Mouse (Mus musculus) midbrain, embryonic 12.5 days (tissue): Measurements from ENCODE around the gene Tal1. TPM values are rescaled to one million over a fixed set of nuclear protein-coding genes. Genes with fewer than 3 reads are reported as not detected.

Experiments used
- ATAC-seq: fragments of 200-750 bp; cut with Nextera tagmentation; 2 replicates; pipeline ENCODE4 v1.8.0; 2017; ENCODE audit warnings: low read depth, moderate TSS enrichment, moderate library complexity; ENCODE audit not compliant: low FRiP score
- H3K27ac ChIP-seq: fragments of 300-500 bp; sonication (generic); replicated peaks from 2 replicates; pipeline ENCODE4 v1.5.1; 2016; ENCODE audit warnings: mild to moderate bottlenecking
- H3K27me3 ChIP-seq: fragments of 300-500 bp; sonication (generic); 2 replicates; pipeline ENCODE4 v1.6.1; 2016; ENCODE audit warnings: mild to moderate bottlenecking
- H3K36me3 ChIP-seq: fragments of 300-500 bp; sonication (generic); 2 replicates; pipeline ENCODE4 v1.6.1; 2016
- H3K4me1 ChIP-seq: fragments of 300-500 bp; sonication (generic); 2 replicates; pipeline ENCODE4 v1.6.1; 2016
- H3K4me2 ChIP-seq: fragments of 300-500 bp; sonication (generic); replicated peaks from 2 replicates; pipeline ENCODE4 v1.6.1; 2016; ENCODE audit warnings: mild to moderate bottlenecking, moderate library complexity
- H3K4me3 ChIP-seq: fragments of 300-500 bp; sonication (generic); 2 replicates; pipeline ENCODE4 v1.5.1; 2016; ENCODE audit warnings: mild to moderate bottlenecking
- H3K9ac ChIP-seq: fragments of 300-500 bp; sonication (generic); replicated peaks from 2 replicates; pipeline ENCODE4 v1.6.1; 2016; ENCODE audit warnings: mild to moderate bottlenecking, moderate library complexity
- H3K9me3 ChIP-seq: fragments of 300-500 bp; sonication (generic); 2 replicates; pipeline ENCODE4 v1.6.1; 2016; ENCODE audit warnings: mild to moderate bottlenecking
- WGBS: fragments of 180-500 bp; shearing (Covaris S2); methylation state at CpG from one replicate; pipeline ENCODE4 v1.1.7; 2016; 5-methylcytosine and 5-hydroxymethylcytosine counted together
- polyA plus RNA-seq: library from polyadenylated mRNA; unstranded; fragments of >200 nt; fragmentation: Nextera tagmentation; extraction: Ambion mirVana; gene quantifications from 2 replicates; pipeline ENCODE4 v1.2.1, GENCODE M21; 2016

Gene Tal1
- polyA plus RNA-seq, 1 experiment from 2014 or later, result 9.8 TPM

GRCm38 (mm10) chr4:115093331-115093864, 37.2 kb downstream of the Tal1 start:
- peaks cover 42% of the 10 kb centered on the region for H3K27me3 ChIP-seq
- H3K4me2 ChIP-seq, result no peak overlapping the region
- H3K4me1 ChIP-seq, result peaks cover 18% of the 10 kb centered on the region
- ATAC-seq, result no peak
- H3K36me3 ChIP-seq, result no peaks in the 10 kb centered on the region
- WGBS, result 73% methylated on average over 4 of the region's 4 CpGs
- no peaks in the 10 kb centered on the region for H3K9me3 ChIP-seq
- no peak overlapping the region for H3K9ac ChIP-seq
- H3K27ac ChIP-seq, result no peak overlapping the region
- H3K4me3 ChIP-seq, result no peak overlapping the region

- no peaks in the 10 kb centered on the region for H3K36me3 ChIP-seq
- H3K4me2 ChIP-seq, result no peak overlapping the region
- no peak overlapping the region for H3K9ac ChIP-seq
- no peak overlapping the region for H3K4me3 ChIP-seq
- peaks cover 18% of the 10 kb centered on the region for H3K4me1 ChIP-seq
- H3K9me3 ChIP-seq, result no peaks in the 10 kb centered on the region
- ATAC-seq, result no peak
- H3K27ac ChIP-seq, result no peak overlapping the region
- WGBS, result 75% methylated on average over 2 of the region's 2 CpGs
- peaks cover 37% of the 10 kb centered on the region for H3K27me3 ChIP-seq
Observed at GRCm38 (mm10) chr4:115094056-115094455, 37.8 kb downstream of the Tal1 start.

DNA sequence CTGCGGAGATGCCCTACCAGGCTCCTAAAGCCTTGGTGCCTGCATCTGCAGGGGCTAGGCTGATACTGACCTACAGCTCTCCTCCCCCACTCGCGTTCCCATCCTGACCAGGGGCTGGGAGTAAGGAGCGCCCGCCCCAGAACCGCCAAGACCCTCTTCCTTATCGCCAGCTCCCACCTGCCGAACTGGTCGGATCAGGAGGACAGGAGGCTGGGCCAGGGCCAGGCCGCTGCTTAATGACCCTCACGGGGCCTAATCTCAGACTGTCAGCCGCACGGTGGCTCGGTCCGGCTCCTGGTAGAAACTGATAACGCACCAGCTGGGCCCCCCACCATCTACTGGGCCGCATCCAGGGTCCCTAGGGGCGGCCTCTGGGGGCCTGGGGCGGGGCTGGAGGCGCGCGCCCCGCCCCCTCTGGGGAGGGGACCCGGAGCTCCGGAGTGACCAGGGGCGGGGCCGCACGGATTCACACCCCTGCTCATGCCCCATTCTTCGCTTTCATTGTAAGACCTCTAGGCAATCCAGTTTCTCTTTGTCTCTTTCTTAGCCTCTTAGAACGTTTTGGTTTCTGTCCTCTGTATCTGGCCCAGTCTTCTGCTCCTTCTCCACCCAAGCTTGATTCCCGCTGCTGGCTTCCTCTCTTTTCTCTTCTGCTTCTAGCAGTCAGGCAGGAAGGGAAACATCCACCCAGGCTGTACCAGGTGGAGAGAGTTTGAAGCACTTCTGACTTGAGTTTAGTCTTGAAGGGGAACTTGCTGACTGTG, 39.6 kb downstream of the Tal1 start:
- peak overlapping the region; percentile 66 for H3K27ac ChIP-seq
- H3K4me1 ChIP-seq, result peaks cover 18% of the 10 kb centered on the region
- H3K27me3 ChIP-seq, result peaks cover 34% of the 10 kb centered on the region
- H3K4me2 ChIP-seq, result peak overlapping the region; percentile 84
- WGBS, result under 1% methylated on average over 29 of the region's 31 CpGs
- H3K9me3 ChIP-seq, result no peaks in the 10 kb centered on the region
- H3K9ac ChIP-seq, result peak overlapping the region; percentile 60
- peak; percentile 85 for ATAC-seq
- peak overlapping the region; percentile 43 for H3K4me3 ChIP-seq
- H3K36me3 ChIP-seq, result no peaks in the 10 kb centered on the region

GRCm38 (mm10) chr4:115096435-115097145, 40.4 kb downstream of the Tal1 start:
- Histone ChIP-seq H3K27ac (peak overlapping the region; percentile 66), H3K4me1 (peaks cover 18% of the 10 kb centered on the region), H3K4me3 (no peak overlapping the region), H3K9me3 (no peaks in the 10 kb centered on the region), H3K27me3 (peaks cover 37% of the 10 kb centered on the region), H3K4me2 (peak overlapping the region; percentile 84), H3K36me3 (no peaks in the 10 kb centered on the region), H3K9ac (no peak overlapping the region)
- 13% methylated on average over 11 of the region's 11 CpGs for WGBS
- peak; percentile 6; the same call in 1 of the 2 replicates for ATAC-seq

DNA sequence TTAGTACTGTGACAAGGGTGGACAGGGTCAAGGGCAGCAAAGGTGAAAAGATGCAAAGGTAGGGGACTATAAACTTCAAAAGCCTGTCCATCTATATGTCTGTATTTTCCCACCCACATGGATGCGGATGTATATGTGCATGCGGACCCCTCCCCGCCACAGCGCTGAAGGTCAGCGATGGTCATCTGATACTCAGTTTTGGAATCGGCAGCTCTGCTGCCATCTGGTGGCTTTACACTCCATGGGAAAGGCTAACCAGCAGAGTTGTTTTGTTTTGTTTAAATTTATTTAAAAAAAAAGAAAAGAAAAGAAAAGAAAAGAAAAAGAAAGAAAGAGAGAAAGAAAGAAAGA, 40.9 kb downstream of the Tal1 start:
- H3K4me1 ChIP-seq, result peaks cover 18% of the 10 kb centered on the region
- H3K36me3 ChIP-seq, result no peaks in the 10 kb centered on the region
- no peak overlapping the region for H3K9ac ChIP-seq
- no peaks in the 10 kb centered on the region for H3K9me3 ChIP-seq
- H3K4me3 ChIP-seq, result no peak overlapping the region
- 2% methylated on average over 6 of the region's 6 CpGs for WGBS
- H3K27me3 ChIP-seq, result peaks cover 37% of the 10 kb centered on the region
- no peak overlapping the region for H3K27ac ChIP-seq
- ATAC-seq, result peak; percentile 19; the same call in 1 of the 2 replicates
- H3K4me2 ChIP-seq, result peak overlapping the region; percentile 84

GRCm38 (mm10) chr4:115101682-115102081, 45.5 kb downstream of the Tal1 start:
- Histone ChIP-seq H3K4me1 (peaks cover 5% of the 10 kb centered on the region), H3K9ac (no peak overlapping the region), H3K4me3 (no peak overlapping the region), H3K4me2 (no peak overlapping the region), H3K36me3 (no peaks in the 10 kb centered on the region), H3K9me3 (no peaks in the 10 kb centered on the region), H3K27me3 (peaks cover 8% of the 10 kb centered on the region), H3K27ac (no peak overlapping the region)
- peak; percentile 51 for ATAC-seq
- 39% methylated on average over 6 of the region's 6 CpGs for WGBS

GRCm38 (mm10) chr4:115103510-115103909, 47.3 kb downstream of the Tal1 start:
- Histone ChIP-seq H3K27me3 (peaks cover 4% of the 10 kb centered on the region), H3K27ac (no peak overlapping the region), H3K4me2 (no peak overlapping the region), H3K9ac (no peak overlapping the region), H3K4me1 (no peaks in the 10 kb centered on the region), H3K9me3 (no peaks in the 10 kb centered on the region), H3K4me3 (no peak overlapping the region), H3K36me3 (no peaks in the 10 kb centered on the region)
- no peak for ATAC-seq
- WGBS, result 73% methylated on average over 4 of the region's 4 CpGs

GRCm38 (mm10) chr4:115111167-115111566, 54.9 kb downstream of the Tal1 start:
- no peak overlapping the region for H3K27ac ChIP-seq
- WGBS, result 85% methylated on average over 2 of the region's 2 CpGs
- no peak overlapping the region for H3K9ac ChIP-seq
- H3K4me1 ChIP-seq, result no peaks in the 10 kb centered on the region
- ATAC-seq, result no peak
- no peak overlapping the region for H3K4me3 ChIP-seq
- no peak overlapping the region for H3K4me2 ChIP-seq
- no peaks in the 10 kb centered on the region for H3K27me3 ChIP-seq
- H3K36me3 ChIP-seq, result no peaks in the 10 kb centered on the region
- no peaks in the 10 kb centered on the region for H3K9me3 ChIP-seq

- WGBS, result 29% methylated on average over 5 of the region's 5 CpGs
- Histone ChIP-seq H3K4me2 (no peak overlapping the region), H3K27ac (no peak overlapping the region), H3K9ac (no peak overlapping the region), H3K4me3 (no peak overlapping the region), H3K9me3 (no peaks in the 10 kb centered on the region), H3K4me1 (no peaks in the 10 kb centered on the region), H3K27me3 (no peaks in the 10 kb centered on the region), H3K36me3 (no peaks in the 10 kb centered on the region)
- ATAC-seq, result no peak
Observed at GRCm38 (mm10) chr4:115113266-115113665, 57.0 kb downstream of the Tal1 start.

GRCm38 (mm10) chr4:115119642-115120041, 63.4 kb downstream of the Tal1 start:
- H3K4me2 ChIP-seq, result no peak overlapping the region
- H3K9ac ChIP-seq, result no peak overlapping the region
- no peaks in the 10 kb centered on the region for H3K36me3 ChIP-seq
- H3K4me1 ChIP-seq, result no peaks in the 10 kb centered on the region
- H3K9me3 ChIP-seq, result no peaks in the 10 kb centered on the region
- no peak overlapping the region for H3K4me3 ChIP-seq
- ATAC-seq, result no peak
- no peak overlapping the region for H3K27ac ChIP-seq
- no peaks in the 10 kb centered on the region for H3K27me3 ChIP-seq
- WGBS, result 89% methylated on average over 3 of the region's 3 CpGs

- H3K9me3 ChIP-seq, result no peaks in the 10 kb centered on the region
- H3K4me3 ChIP-seq, result no peak overlapping the region
- no peaks in the 10 kb centered on the region for H3K27me3 ChIP-seq
- H3K9ac ChIP-seq, result no peak overlapping the region
- ATAC-seq, result no peak
- no peak overlapping the region for H3K4me2 ChIP-seq
- no peaks in the 10 kb centered on the region for H3K4me1 ChIP-seq
- 90% methylated on average over 2 of the region's 2 CpGs for whole genome bisulfite sequencing
- no peaks in the 10 kb centered on the region for H3K36me3 ChIP-seq
- H3K27ac ChIP-seq, result no peak overlapping the region
Observed at GRCm38 (mm10) chr4:115121162-115121561, 64.9 kb downstream of the Tal1 start.
